Mouse (Mus musculus) T-helper 2 cell (primary cell): ENCODE results near the gene Pigh.

ENCODE experiments used
- in situ Hi-C: fragments of 300-600 bp; cut with MboI, MseI; formaldehyde crosslinking; loops from one replicate; pipeline ENCODE4 v1.15.1; 2025; ENCODE audit warnings: high pct_unique_total_duplicates

Gene Pigh

DNA sequence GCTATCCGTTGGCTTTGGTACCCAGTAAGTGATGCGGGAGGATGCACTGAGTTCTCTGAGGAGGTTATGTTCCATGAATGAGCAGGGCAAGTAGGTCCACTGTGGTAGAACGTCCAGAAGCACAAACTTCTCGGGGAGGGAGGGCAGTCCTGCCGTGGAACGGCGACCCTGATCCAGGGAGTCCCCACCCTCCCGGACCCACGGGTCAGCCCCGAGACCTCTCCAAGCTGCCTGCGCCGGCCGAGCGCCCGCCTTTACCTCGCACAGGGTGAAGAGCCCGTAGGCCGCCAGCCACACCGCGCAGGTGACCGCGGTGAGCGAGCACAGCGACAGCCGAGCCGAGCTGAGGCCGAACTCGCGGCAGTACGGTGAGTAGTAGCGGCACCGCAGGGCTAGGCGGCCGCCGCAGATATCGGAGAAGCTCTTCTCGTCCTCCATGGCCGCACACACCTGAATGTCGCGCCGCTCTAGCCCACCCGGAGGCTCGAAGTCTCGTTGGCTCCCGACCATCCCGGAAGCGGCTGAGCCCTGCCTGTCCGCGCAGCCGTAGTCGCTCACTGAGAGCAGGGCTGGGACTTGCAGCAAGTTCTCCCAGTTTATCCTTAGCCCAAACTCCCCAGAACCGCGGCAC is at the start of gene Pigh:
Gene Pigh (minus strand): TSS at position 470 of the 631 bp plus-strand sequence.
- in situ Hi-C loops: loop anchor here (5.0 kb wide), 1 partner anchor 57 kb away; no protein-coding TSS in a partner anchor

DNA sequence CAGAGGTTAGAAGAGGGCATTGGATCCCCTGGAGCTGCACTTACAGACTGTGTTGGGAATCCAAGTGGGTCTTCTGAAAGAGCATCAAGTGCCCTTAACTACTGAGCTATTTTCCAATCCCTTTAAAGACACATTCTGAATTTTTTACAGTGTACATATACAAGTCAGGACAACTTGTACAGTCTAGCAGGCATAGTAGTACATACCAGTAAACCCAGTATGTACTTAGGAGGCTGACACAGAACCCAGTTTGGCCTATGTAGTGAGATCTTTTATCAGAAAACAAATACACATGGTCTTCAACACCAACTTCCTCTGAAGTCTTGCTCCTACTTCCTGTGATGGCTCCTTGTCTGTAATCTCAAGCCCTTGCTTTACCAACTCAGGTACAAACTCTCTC is 49.5 kb upstream of the Pigh start:
- in situ Hi-C loops: no loop called here

DNA sequence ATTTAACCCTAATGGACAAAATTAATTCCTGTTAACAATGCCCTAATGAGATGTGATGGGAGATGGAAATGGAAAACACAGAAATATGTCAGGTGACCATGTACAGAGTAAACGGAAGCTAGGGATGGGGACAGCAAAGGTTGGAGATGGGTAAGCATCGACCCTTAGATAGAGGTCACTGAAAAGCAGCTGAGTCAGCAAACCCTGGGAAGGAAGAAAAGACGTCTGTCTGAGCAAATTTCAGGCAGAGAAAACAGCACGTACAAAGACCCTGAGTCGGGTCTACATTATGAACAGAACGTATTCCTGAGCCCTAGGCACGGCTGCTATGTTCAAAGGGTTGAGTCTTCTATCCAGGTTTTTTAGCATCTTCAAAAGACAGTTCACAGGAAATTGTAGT is 47.5 kb upstream of the Pigh start:
- in situ Hi-C loops: no loop called here

DNA sequence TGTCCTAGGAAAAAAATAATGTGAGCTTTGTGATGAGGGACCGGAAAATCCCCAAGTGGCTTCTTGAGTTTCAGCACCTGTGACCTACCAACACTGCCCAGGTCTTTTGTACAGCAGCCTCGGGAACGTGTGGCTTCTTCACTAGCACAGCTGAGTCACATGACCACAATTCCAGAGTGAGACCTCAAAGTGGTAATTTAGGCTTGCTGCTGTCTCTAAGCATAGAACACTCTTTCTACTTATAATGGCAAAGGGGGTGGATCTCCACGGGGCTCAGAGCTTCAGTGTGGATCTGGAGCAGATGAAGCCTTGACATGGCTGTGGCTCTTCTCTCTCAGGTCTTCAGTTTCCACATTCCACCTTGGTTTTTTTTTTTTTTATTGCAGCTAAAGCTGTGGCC is 45.7 kb upstream of the Pigh start:
- in situ Hi-C loops: no loop called here

DNA sequence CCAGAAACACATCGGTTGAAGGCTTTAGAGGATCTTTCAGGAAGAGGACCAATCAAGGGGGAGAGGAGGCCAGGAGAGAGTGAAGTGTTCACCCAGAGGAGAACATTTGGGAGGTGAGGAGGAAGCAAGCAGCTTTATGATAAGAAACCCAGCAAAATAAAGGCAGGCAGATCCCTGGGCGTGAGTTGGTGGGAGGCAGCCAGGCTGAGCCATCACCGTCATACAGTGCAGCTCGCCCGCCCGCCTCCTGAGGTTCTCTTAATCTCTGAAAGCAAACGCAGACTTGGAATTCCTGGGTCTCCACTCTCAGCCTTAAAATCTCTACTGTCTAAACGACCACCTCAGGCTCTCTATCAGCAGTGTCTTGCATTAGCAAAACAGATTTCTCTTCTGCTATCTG is 45.2 kb upstream of the Pigh start:
- in situ Hi-C loops: no loop called here

DNA sequence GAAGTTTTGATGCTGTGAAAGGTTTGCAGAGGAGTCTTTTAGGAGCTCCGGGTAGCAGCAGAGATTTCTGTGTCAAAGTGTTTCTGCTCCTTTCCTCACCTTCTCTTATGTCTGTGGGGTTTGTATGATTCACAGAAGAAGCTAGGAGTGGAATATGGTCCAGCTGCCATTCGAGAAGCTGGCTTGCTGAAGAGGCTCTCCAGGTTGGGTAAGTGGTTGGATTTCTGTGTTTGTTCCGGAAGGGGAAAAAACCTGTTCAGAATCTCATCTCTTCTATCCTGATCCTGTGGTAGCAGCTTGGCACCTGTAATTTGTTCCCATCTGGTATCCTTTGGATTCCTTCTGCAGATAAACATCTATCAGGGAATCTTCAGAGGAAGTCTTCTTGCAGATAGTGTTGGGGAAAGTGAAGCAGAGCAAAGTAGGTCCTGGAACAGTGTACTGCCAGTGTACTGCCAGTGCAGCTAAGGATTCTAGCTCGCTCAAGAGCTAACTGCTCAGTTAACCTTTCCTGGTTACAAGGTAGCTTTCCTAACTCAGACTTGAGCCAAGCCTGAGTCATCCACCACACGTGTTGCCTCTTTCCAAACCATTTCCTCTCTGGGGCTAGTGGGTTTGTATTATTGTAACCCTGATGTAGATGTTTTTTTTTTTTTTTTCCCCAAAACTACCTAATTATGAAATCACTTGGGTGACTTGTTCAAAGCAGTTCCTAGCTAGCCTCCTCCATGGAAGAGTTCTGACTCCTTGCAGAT is 42.4 kb upstream of the Pigh start:
- in situ Hi-C loops: no loop called here

DNA sequence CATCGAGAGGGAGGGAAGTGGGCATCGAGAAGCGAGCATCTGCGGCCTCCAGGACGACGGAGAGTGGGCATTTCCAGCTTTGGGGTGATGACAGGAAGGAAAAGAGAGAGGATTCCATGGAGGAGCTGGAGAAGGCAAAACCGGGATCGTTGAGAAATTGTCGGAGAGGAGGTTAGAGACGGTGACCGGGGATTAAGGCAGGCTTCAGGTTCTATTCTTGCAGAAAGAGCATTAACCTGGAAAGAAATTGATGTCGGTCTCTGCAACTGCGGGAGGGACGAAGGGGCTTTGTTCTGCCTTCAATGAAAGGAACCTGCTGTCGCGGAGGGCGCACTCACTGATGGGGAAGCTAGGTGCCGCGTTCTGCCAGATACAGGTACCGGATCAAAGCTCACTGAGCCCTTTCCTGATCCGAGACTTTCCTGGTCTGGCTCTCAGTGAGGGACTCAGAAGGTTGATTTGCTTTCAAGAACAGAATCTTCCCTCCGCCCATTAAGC is 41.8 kb upstream of the Pigh start:
- in situ Hi-C loops: no loop called here

- in situ Hi-C loops: no loop called here
Observed at GRCm38 (mm10) chr12:79130299-79131177, 41.1 kb upstream of the Pigh start, which contains the start of gene Arg2. Arg2 (plus strand) TSS chr12:79130777.

DNA sequence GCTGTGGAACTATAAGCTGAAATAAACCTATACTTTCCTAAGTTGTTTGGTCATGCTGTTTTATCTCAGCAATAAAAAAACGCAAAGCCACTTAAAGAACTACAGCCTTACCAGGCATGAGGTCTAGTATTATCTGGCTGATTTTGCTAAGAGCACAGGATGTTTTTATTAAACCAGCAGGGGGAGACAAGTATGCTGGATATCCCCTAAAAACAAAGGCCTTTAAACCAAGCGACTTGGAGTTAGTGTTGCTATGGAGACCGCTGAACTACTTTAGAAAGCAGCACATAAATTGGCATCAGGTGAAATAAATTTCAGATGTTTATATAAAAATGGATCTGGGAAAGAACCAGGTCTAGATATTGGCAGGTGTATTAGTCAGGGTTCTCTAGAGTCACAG is 33.4 kb upstream of the Pigh start:
- in situ Hi-C loops: no loop called here

GRCm38 (mm10) chr12:79118991-79119390 is 29.5 kb upstream of the Pigh start:
- in situ Hi-C loops: no loop called here

DNA sequence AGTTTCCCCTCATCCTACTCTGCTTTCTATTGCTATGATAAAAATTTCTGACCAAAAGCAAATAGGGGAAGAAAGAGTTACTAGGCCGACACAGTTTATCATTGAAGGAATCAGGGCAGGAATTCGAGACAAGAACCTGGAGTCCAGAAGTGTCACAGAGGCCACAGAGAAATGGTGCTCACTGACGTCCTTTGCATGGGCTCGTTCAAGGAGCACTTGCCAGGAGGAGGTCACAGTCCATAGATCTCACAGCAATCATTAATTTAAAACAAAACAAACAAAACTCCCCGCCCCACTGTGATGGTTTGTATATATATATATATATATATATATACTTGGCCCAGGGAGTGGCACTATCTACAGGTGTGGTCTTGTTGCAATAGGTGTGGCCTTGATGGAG is 15.9 kb upstream of the Pigh start:
- in situ Hi-C loops: loop anchor here (5.0 kb wide), 1 partner anchor 193 kb away; no protein-coding TSS in a partner anchor

DNA sequence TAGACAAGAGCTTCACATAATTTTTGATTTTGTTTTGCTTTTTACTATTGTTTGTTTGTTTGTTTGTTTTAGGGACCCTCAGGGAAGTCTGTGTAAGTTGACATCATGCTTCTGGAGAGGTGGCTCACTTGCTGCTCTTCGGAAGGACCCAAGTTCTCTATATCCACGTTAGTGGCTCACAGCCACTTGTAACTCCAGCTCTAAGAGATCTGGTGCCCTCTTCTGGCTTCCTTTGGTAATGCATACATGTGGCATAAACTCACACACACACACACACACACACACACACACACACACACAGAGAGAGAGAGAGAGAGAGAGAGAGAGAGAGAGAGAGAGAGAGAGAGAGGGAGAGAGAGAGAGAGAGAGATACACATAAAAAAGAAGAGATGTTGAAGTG is 15.1 kb upstream of the Pigh start:
- in situ Hi-C loops: no loop called here

- in situ Hi-C loops: no loop called here
Observed at GRCm38 (mm10) chr12:79103773-79104172, 14.3 kb upstream of the Pigh start.

GRCm38 (mm10) chr12:79097106-79097752 is 7.8 kb upstream of the Pigh start:
- in situ Hi-C loops: no loop called here

GRCm38 (mm10) chr12:79092569-79092968 is 3.1 kb upstream of the Pigh start:
- in situ Hi-C loops: no loop called here

- in situ Hi-C loops: no loop called here
Observed at GRCm38 (mm10) chr12:79073362-79073761, 16.1 kb downstream of the Pigh start.

- in situ Hi-C loops: no loop called here
Observed at GRCm38 (mm10) chr12:79072576-79072975, 16.9 kb downstream of the Pigh start.

DNA sequence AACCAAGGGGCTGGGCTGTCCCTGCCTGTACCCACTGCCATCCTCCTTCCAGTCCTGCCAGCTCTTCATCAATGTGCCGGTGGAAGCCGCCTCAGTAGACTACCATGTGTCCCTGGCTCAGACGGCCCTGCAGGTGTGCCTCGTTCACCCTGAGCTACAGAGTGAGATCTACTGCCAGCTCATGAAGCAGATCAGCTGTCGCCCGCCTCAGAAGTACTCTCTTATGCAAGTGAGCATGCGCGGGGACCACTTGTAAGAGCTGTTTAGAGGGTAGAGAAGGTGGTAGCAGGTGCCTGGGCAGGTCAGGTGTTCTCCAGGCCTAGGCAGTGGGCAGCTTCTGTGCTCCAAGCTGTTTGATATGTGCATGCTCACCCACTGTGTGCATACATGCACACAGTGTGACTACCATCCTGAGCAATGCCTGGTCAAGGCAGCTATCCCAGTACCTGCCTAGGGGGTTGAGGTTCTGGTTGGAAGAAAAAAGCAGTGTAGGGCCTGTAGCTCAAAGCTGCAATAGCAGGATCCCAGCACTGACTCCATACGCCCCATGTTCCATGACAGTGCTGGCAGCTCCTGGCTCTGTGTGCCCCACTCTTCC is 18.6 kb downstream of the Pigh start:
- in situ Hi-C loops: no loop called here

GRCm38 (mm10) chr12:79069916-79070315 is 19.5 kb downstream of the Pigh start:
- in situ Hi-C loops: loop anchor here (10.0 kb wide), 1 partner anchor 1505 kb away; no protein-coding TSS in a partner anchor

DNA sequence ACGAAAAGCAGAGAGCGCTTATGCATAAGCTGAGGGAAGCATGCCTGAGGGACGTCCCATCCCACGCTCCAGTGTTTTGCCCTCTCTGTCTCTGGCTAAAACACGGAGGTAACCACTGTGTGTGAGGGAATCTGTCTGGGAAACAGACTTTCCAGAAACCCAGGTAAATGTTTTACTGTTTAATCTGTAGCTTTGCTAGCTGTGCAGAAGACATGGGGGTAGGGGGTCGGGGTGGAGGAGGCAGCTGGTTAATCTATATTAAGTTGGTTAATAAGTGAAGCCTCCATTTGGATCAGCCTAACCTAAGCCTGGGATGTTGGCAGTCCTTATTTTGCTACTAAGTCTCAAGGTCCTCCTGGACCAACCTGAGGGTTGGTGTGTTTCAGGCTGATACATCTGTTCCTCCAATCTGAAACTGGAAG is 20.3 kb downstream of the Pigh start:
- in situ Hi-C loops: loop anchor here (10.0 kb wide), 1 partner anchor 1506 kb away; no protein-coding TSS in a partner anchor

GRCm38 (mm10) chr12:79068306-79068705 is 21.1 kb downstream of the Pigh start:
- in situ Hi-C loops: loop anchor here (10.0 kb wide), 1 partner anchor 1506 kb away; no protein-coding TSS in a partner anchor
